Mouse (Mus musculus) thymus, adult 2 months (tissue): ENCODE data around the gene Ncmap.

Experiments
- CTCF ChIP-seq: fragments of 200-500 bp; IDR thresholded peaks from 2 replicates; pipeline ENCODE4 v1.5.1; 2012; ENCODE audit warnings: mild to moderate bottlenecking, control low read depth, low read length, moderate library complexity, borderline replicate concordance; ENCODE audit not compliant: control insufficient read depth, poor library complexity, insufficient read depth; ENCODE audit errors: extremely low read depth
- POLR2A ChIP-seq: fragments of 200-500 bp; IDR thresholded peaks from 2 replicates; pipeline ENCODE4 v1.6.1; 2012; ENCODE audit warnings: mild to moderate bottlenecking, low read length, control low read depth, moderate library complexity; ENCODE audit not compliant: control insufficient read depth, poor library complexity, insufficient read depth; ENCODE audit errors: extremely low read depth

- TF ChIP-seq CTCF (no peak), POLR2A (no peak)
These were observed 22.6 kb downstream of the Ncmap start for GRCm38 (mm10) chr4:135375444-135375843.
